Mouse (Mus musculus): ENCODE results near the gene Il6ra. TPM values are rescaled to one million over a fixed set of nuclear protein-coding genes. Genes with fewer than 3 reads are reported as not detected.
A peak's percentile ranks its signal among the peaks of the same experiment; 100 is the strongest.

Il6ra gene
- polyA plus RNA-seq, 1 experiment = 3.7 TPM

GRCm38 (mm10) chr3:89870472-89871271, 42.3 kb downstream of the Il6ra start:
- no peaks in the 10 kb centered on the region for H3K27me3 ChIP-seq (ENCODE audit: control insufficient read depth, insufficient read depth, low read length)
- no peak for TF ChIP-seq POLR2A (IDR thresholded peaks at IDR 0.05; ENCODE audit: low read depth, low read length)
- TF ChIP-seq CTCF (IDR thresholded peaks at IDR 0.05; ENCODE audit: extremely low read depth, insufficient read length, insufficient replicate concordance, low read depth, low read length) = no peak
- H3K27ac ChIP-seq (ENCODE audit: insufficient read depth, low read depth, low read length) = peak overlapping the region; percentile 71
- peaks cover 8% of the 10 kb centered on the region for H3K4me1 ChIP-seq (ENCODE audit: control insufficient read depth, insufficient read depth, insufficient read length, low read length)
- H3K36me3 ChIP-seq (ENCODE audit: control insufficient read depth, insufficient read depth, low read length) = no peaks in the 10 kb centered on the region
- whole genome bisulfite sequencing = 65% methylated on average over 22 of the region's 22 CpGs
- no peak overlapping the region for H3K4me3 ChIP-seq (ENCODE audit: low read depth, low read length)

- WGBS = 66% methylated on average over 9 of the region's 9 CpGs
- TF ChIP-seq POLR2A (IDR thresholded peaks at IDR 0.05; ENCODE audit: low read depth, low read length) (no peak), CTCF (IDR thresholded peaks at IDR 0.05; ENCODE audit: extremely low read depth, insufficient read length, insufficient replicate concordance, low read depth, low read length) (no peak)
- Histone ChIP-seq H3K27me3 (ENCODE audit: control insufficient read depth, insufficient read depth, low read length) (no peaks in the 10 kb centered on the region), H3K36me3 (ENCODE audit: control insufficient read depth, insufficient read depth, low read length) (no peaks in the 10 kb centered on the region), H3K4me3 (ENCODE audit: low read depth, low read length) (no peak overlapping the region), H3K4me1 (ENCODE audit: control insufficient read depth, insufficient read depth, insufficient read length, low read length) (peaks cover 8% of the 10 kb centered on the region), H3K27ac (ENCODE audit: insufficient read depth, low read depth, low read length) (no peak overlapping the region)
These were observed 43.4 kb downstream of the Il6ra start for GRCm38 (mm10) chr3:89869556-89869955.

- Histone ChIP-seq H3K27ac (ENCODE audit: insufficient read depth, low read depth, low read length) (no peak overlapping the region), H3K27me3 (ENCODE audit: control insufficient read depth, insufficient read depth, low read length) (no peaks in the 10 kb centered on the region), H3K4me3 (ENCODE audit: low read depth, low read length) (no peak overlapping the region), H3K4me1 (ENCODE audit: control insufficient read depth, insufficient read depth, insufficient read length, low read length) (peaks cover 8% of the 10 kb centered on the region), H3K36me3 (ENCODE audit: control insufficient read depth, insufficient read depth, low read length) (no peaks in the 10 kb centered on the region)
- TF ChIP-seq POLR2A (IDR thresholded peaks at IDR 0.05; ENCODE audit: low read depth, low read length) (no peak), CTCF (IDR thresholded peaks at IDR 0.05; ENCODE audit: extremely low read depth, insufficient read length, insufficient replicate concordance, low read depth, low read length) (no peak)
- 61% methylated on average over 9 of the region's 9 CpGs for WGBS
These were observed 44.0 kb downstream of the Il6ra start for GRCm38 (mm10) chr3:89868956-89869355.

- no peak overlapping the region for H3K27ac ChIP-seq (ENCODE audit: insufficient read depth, low read depth, low read length)
- no peak for TF ChIP-seq CTCF (IDR thresholded peaks at IDR 0.05; ENCODE audit: extremely low read depth, insufficient read length, insufficient replicate concordance, low read depth, low read length)
- no peak for TF ChIP-seq POLR2A (IDR thresholded peaks at IDR 0.05; ENCODE audit: low read depth, low read length)
- WGBS = 30% methylated on average over 7 of the region's 7 CpGs
These were observed 44.6 kb downstream of the Il6ra start for GRCm38 (mm10) chr3:89868357-89868756.

GRCm38 (mm10) chr3:89867651-89868050, 45.3 kb downstream of the Il6ra start:
- TF ChIP-seq CTCF (IDR thresholded peaks at IDR 0.05; ENCODE audit: extremely low read depth, insufficient read length, insufficient replicate concordance, low read depth, low read length) (no peak), POLR2A (IDR thresholded peaks at IDR 0.05; ENCODE audit: low read depth, low read length) (no peak)
- Histone ChIP-seq H3K27me3 (ENCODE audit: control insufficient read depth, insufficient read depth, low read length) (no peaks in the 10 kb centered on the region), H3K4me1 (ENCODE audit: control insufficient read depth, insufficient read depth, insufficient read length, low read length) (peaks cover 8% of the 10 kb centered on the region), H3K36me3 (ENCODE audit: control insufficient read depth, insufficient read depth, low read length) (no peaks in the 10 kb centered on the region), H3K27ac (ENCODE audit: insufficient read depth, low read depth, low read length) (no peak overlapping the region), H3K4me3 (ENCODE audit: low read depth, low read length) (no peak overlapping the region)
- 80% methylated on average over 4 of the region's 4 CpGs for WGBS

More at GRCm38 (mm10) chr3:89868357-89868756, 44.6 kb downstream of the Il6ra start:
- Histone ChIP-seq H3K4me3 (ENCODE audit: low read depth, low read length) (no peak overlapping the region), H3K27me3 (ENCODE audit: control insufficient read depth, insufficient read depth, low read length) (no peaks in the 10 kb centered on the region), H3K36me3 (ENCODE audit: control insufficient read depth, insufficient read depth, low read length) (no peaks in the 10 kb centered on the region), H3K4me1 (ENCODE audit: control insufficient read depth, insufficient read depth, insufficient read length, low read length) (peaks cover 8% of the 10 kb centered on the region)

GRCm38 (mm10) chr3:89865764-89866163, 47.2 kb downstream of the Il6ra start:
- WGBS = 80% methylated on average over 4 of the region's 4 CpGs

GRCm38 (mm10) chr3:89865020-89865419, 48.0 kb downstream of the Il6ra start:
- no peaks in the 10 kb centered on the region for H3K36me3 ChIP-seq (ENCODE audit: control insufficient read depth, insufficient read depth, low read length)
- H3K27me3 ChIP-seq (ENCODE audit: control insufficient read depth, insufficient read depth, low read length) = no peaks in the 10 kb centered on the region
- peaks cover 7% of the 10 kb centered on the region for H3K4me1 ChIP-seq (ENCODE audit: control insufficient read depth, insufficient read depth, insufficient read length, low read length)
- 46% methylated on average over 6 of the region's 6 CpGs for WGBS
- no peak overlapping the region for H3K4me3 ChIP-seq (ENCODE audit: low read depth, low read length)
- H3K27ac ChIP-seq (ENCODE audit: insufficient read depth, low read depth, low read length) = no peak overlapping the region
- TF ChIP-seq POLR2A (IDR thresholded peaks at IDR 0.05; ENCODE audit: low read depth, low read length) (no peak), CTCF (IDR thresholded peaks at IDR 0.05; ENCODE audit: extremely low read depth, insufficient read length, insufficient replicate concordance, low read depth, low read length) (no peak)

More at GRCm38 (mm10) chr3:89865764-89866163, 47.2 kb downstream of the Il6ra start:
- Histone ChIP-seq H3K27me3 (ENCODE audit: control insufficient read depth, insufficient read depth, low read length) (no peaks in the 10 kb centered on the region), H3K27ac (ENCODE audit: insufficient read depth, low read depth, low read length) (no peak overlapping the region), H3K36me3 (ENCODE audit: control insufficient read depth, insufficient read depth, low read length) (no peaks in the 10 kb centered on the region), H3K4me3 (ENCODE audit: low read depth, low read length) (no peak overlapping the region), H3K4me1 (ENCODE audit: control insufficient read depth, insufficient read depth, insufficient read length, low read length) (peaks cover 7% of the 10 kb centered on the region)
- TF ChIP-seq POLR2A (IDR thresholded peaks at IDR 0.05; ENCODE audit: low read depth, low read length) (no peak), CTCF (IDR thresholded peaks at IDR 0.05; ENCODE audit: extremely low read depth, insufficient read length, insufficient replicate concordance, low read depth, low read length) (no peak)

All from small intestine, adult 2 months (tissue).